Mouse (Mus musculus) liver, adult 2 months (tissue): Measurements from ENCODE around the gene Stx2. TPM values are rescaled to one million over a fixed set of nuclear protein-coding genes. Genes with fewer than 3 reads are reported as not detected.
A peak's percentile ranks its signal among the peaks of the same experiment; 100 is the strongest.

Source experiments
- DNase-seq: peaks from one replicate; pipeline ENCODE4 v3.0.0-alpha.2; 2011; ENCODE audit warnings: low read depth, low spot score; ENCODE audit errors: extremely low read depth
- H3K27ac ChIP-seq: fragments of 200-500 bp; replicated peaks from 2 replicates; pipeline ENCODE4 v1.5.1; 2012; ENCODE audit warnings: low read depth, mild to moderate bottlenecking, control low read depth, inconsistent platforms, low read length; ENCODE audit not compliant: insufficient read depth
- H3K27me3 ChIP-seq: fragments of 200-500 bp; 2 replicates; pipeline ENCODE4 v1.6.1; 2012; ENCODE audit warnings: mild to moderate bottlenecking, moderate library complexity, low read length, inconsistent platforms; ENCODE audit not compliant: control insufficient read depth, insufficient read depth
- H3K36me3 ChIP-seq: fragments of 200-500 bp; 2 replicates; pipeline ENCODE4 v1.6.1; 2012; ENCODE audit warnings: low read length, inconsistent platforms; ENCODE audit not compliant: control insufficient read depth, insufficient read depth
- H3K4me1 ChIP-seq: fragments of 200-500 bp; 2 replicates; pipeline ENCODE4 v1.6.1; 2011; ENCODE audit warnings: low read length; ENCODE audit not compliant: control insufficient read depth, insufficient read depth
- H3K4me3 ChIP-seq: fragments of 200-500 bp; 2 replicates; pipeline ENCODE4 v1.5.1; 2011; ENCODE audit warnings: low read depth, mild to moderate bottlenecking, control low read depth, low read length, moderate library complexity; ENCODE audit not compliant: insufficient read depth
- H3K79me2 ChIP-seq: fragments of 200-500 bp; 2 replicates; pipeline ENCODE4 v1.6.1; 2012; ENCODE audit warnings: inconsistent platforms, mild to moderate bottlenecking, low read length, moderate library complexity; ENCODE audit not compliant: control insufficient read depth, insufficient read depth
- H3K9ac ChIP-seq: fragments of 200-500 bp; 2 replicates; pipeline ENCODE4 v1.6.1; 2012; ENCODE audit warnings: low read depth, mild to moderate bottlenecking, control low read depth, inconsistent platforms, low read length
- CTCF ChIP-seq: fragments of 200-500 bp; IDR thresholded peaks from 2 replicates; pipeline ENCODE4 v1.5.1; 2011; ENCODE audit warnings: low read depth, low read length, control low read depth
- POLR2A ChIP-seq: fragments of 200-500 bp; IDR thresholded peaks from 2 replicates; pipeline ENCODE4 v1.6.1; 2011; ENCODE audit warnings: low read length, control low read depth; ENCODE audit not compliant: insufficient read depth; ENCODE audit errors: extremely low read depth
- WGBS: fragments of 180-500 bp; shearing (Covaris S2); methylation state at CpG from one replicate; pipeline ENCODE4 v1.1.7; 2018; 5-methylcytosine and 5-hydroxymethylcytosine counted together
- polyA plus RNA-seq: library from polyadenylated mRNA; depleted of rRNA; stranded (reverse); fragments of >200 nt; gene quantifications from 2 replicates; pipeline ENCODE4 v1.2.3, GENCODE M21; 2012
- total RNA-seq: library from RNA; depleted of rRNA; stranded (reverse); fragments of >200 nt; gene quantifications from 2 replicates; pipeline ENCODE4 v1.2.3, GENCODE M21; 2014

Stx2 gene
- total and polyA plus RNA-seq, 2 experiments, result 9.7 to 12.2 TPM

DNA sequence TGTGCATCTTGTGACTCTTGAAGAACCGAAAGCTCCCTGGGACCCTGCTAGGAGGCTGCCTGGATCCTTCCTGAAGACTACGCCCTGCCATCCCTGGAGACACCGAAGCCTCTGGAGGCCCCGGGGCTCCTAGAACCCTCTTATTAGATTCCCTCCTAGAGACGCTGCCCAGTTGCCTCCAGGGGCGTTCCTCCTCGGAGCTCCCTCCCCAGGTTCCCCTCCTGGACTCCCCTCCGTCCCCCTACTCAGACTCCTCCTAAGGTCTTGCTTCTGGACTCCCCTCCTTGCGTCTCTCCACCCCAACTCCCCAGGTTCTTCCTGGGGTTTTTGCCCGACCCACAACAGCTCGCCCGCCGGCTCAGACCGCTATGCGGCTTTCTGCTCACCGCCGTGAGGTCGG is 366 bp downstream of the Stx2 start:
- Histone ChIP-seq H3K27ac (peak overlapping the region; percentile 69), H3K27me3 (no peaks in the 10 kb centered on the region), H3K36me3 (no peaks in the 10 kb centered on the region), H3K9ac (peak overlapping the region; percentile 77), H3K4me1 (peaks cover 6% of the 10 kb centered on the region), H3K79me2 (peaks cover 3% of the 10 kb centered on the region; the same call in 1 of the 2 replicates), H3K4me3 (peak overlapping the region; percentile 76)
- WGBS, result under 1% methylated on average over 18 of the region's 18 CpGs
- TF ChIP-seq CTCF (no peak), POLR2A (no peak)
- peak; percentile 29 for DNase-seq

DNA sequence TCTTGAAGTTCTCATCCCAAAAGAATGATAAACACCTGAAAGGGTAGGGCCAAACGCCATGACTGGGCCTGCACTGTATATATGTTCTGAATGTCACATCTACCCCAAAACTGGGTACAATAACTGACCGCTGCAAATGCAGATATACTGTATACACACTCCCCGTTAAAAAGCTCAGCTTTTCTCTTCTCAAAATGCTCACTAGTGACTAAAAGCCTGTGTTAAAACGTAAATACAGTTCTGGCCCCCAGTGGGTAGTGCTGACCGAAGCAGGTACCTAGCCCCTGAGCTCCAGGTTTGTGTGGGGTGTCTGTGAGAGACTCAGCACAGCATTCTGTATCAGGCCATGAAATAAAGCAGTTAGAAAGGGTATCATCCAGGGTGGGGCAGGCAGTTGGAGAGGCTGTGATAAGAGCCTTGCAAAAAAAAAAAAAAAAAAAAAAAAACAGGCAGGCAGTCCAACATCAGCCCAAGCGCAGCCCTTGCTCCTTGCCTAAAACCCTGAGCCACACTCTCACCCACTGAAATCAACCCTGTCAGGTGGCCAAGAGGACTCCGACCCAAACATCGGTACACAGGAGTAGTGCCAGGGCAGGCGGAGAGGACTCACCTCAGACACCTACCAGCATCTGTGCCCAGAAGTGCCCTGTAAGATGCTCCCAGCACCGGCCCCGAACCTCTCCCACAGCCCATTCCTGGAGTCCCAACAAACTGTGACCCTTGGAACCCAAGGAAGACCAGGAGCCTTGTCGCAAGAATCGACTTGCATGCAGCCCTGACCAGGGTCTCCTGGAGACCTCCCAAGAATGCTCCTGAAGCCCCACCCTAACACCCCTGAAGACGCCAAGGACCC is 1.0 kb downstream of the Stx2 start:
- DNase-seq, result peak; percentile 96
- peaks cover 6% of the 10 kb centered on the region for H3K4me1 ChIP-seq

DNA sequence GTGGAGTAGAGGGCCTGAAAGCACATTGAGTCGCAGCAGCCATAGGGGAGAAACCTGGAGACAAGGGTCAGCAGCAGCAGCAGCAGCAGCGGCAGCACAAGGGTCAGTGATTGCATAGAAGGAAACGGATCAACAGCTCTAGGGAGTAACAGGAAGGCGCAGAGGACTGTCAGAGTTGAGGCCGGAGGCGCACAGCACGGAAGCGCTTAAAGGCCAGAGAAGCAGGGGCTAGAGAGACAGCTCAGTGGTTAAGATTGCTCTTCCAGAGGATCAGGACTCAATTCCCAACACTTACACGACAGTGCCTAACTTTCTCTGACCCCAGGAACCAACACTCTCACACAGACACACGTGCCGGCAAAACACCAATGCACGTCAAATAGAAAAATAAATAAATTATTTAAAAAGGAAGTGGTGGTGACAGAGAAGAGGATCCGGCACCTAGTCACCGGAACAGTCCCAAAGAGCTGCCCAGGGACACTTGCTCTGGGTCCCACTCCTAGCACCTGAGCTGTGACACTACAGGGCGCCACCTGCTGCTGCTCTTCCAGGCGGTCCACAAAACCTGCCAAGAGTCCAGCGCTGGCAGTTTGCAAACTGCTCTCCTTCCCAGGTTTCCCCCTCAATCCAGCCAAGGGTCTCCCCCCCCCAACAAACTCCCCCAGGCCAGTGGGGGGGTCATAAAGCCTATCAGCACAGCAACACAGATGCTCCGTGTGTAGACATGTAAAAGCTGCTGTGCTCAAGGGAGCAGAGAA is 2.2 kb downstream of the Stx2 start:
- Histone ChIP-seq H3K79me2 (peaks cover 3% of the 10 kb centered on the region; the same call in 1 of the 2 replicates), H3K9ac (peak overlapping the region; percentile 36), H3K27ac (peak overlapping the region; percentile 56), H3K27me3 (no peaks in the 10 kb centered on the region), H3K36me3 (no peaks in the 10 kb centered on the region), H3K4me1 (peaks cover 9% of the 10 kb centered on the region), H3K4me3 (peak overlapping the region; percentile 8)
- DNase-seq, result no peak
- 74% methylated on average over 18 of the region's 18 CpGs for WGBS
- TF ChIP-seq CTCF (0 out of 2 replicates have a peak, but pooled peaks have one; percentile 12), POLR2A (no peak)

More for the DNA sequence above, 1.0 kb downstream of the Stx2 start:
- Histone ChIP-seq H3K9ac (peak overlapping the region; percentile 77), H3K27me3 (no peaks in the 10 kb centered on the region), H3K27ac (peak overlapping the region; percentile 69), H3K36me3 (no peaks in the 10 kb centered on the region), H3K4me3 (peak overlapping the region; percentile 76), H3K79me2 (peaks cover 3% of the 10 kb centered on the region; the same call in 1 of the 2 replicates)
- TF ChIP-seq POLR2A (no peak), CTCF (no peak)
- 29% methylated on average over 14 of the region's 14 CpGs for WGBS

- 49% methylated on average over 3 of the region's 3 CpGs for WGBS
- Histone ChIP-seq H3K27me3 (no peaks in the 10 kb centered on the region), H3K4me3 (no peak overlapping the region), H3K4me1 (peaks cover 9% of the 10 kb centered on the region), H3K27ac (peak overlapping the region; percentile 56), H3K36me3 (no peaks in the 10 kb centered on the region), H3K9ac (peak overlapping the region; percentile 36; the same call in 1 of the 2 replicates), H3K79me2 (peaks cover 4% of the 10 kb centered on the region; the same call in 1 of the 2 replicates)
- DNase-seq, result no peak
- TF ChIP-seq POLR2A, result no peak
- TF ChIP-seq CTCF, result no peak
These were observed 3.0 kb downstream of the Stx2 start for GRCm38 (mm10) chr5:129005416-129005815.

- Histone ChIP-seq H3K27me3 (no peaks in the 10 kb centered on the region), H3K4me1 (peaks cover 5% of the 10 kb centered on the region), H3K4me3 (no peak overlapping the region), H3K36me3 (no peaks in the 10 kb centered on the region), H3K79me2 (peaks cover 5% of the 10 kb centered on the region; the same call in 1 of the 2 replicates), H3K9ac (peak overlapping the region; percentile 34), H3K27ac (peak overlapping the region; percentile 79)
- TF ChIP-seq CTCF, result no peak
- no peak for TF ChIP-seq POLR2A
- DNase-seq, result peak; percentile 49
- 65% methylated on average over 14 of the region's 14 CpGs for WGBS
These were observed 5.8 kb downstream of the Stx2 start for GRCm38 (mm10) chr5:129002571-129003011.
